Mouse (Mus musculus): ENCODE data around the gene Ppil1.

DNA sequence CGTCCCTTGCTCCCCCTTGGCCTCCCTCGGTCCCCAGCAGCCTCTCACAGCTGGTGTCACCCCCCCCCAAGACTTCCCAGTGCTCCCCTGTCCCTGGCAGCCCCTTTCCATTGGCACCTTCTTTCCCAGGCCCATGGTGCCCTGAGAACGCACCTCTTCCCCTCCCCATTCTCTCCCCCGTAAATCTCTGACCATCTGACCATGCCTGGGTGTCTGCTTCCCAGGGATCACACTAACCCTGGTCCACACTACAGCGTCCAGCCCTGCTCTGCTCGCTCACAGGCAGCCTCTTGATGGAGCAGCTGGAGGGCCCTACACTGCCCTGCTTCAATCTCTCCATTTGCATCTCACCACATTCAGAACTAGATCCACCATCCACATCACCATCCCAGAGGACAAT, 7.5 kb downstream of the Ppil1 start:
- TF ChIP-seq EP300 (IDR thresholded peaks at IDR 0.05; ENCODE audit: insufficient read depth, low read depth, low read length), result no peak
- TF ChIP-seq POLR2A (IDR thresholded peaks at IDR 0.05; ENCODE audit: insufficient read depth, low read depth, low read length), result no peak
- TF ChIP-seq CTCF (IDR thresholded peaks at IDR 0.05), result no peak
